Mouse (Mus musculus) spleen, adult 10 weeks (tissue): ENCODE measurements around the gene Dyrk1a. TPM values are rescaled to one million over a fixed set of nuclear protein-coding genes. Genes with fewer than 3 reads are reported as not detected.

ENCODE experiments used
- polyA plus RNA-seq: library from polyadenylated mRNA; stranded (reverse); fragments of 350-450 nt; fragmentation: Illumina TruSeq; extraction: RNeasy Lipid Tissue Mini Kit (QIAGEN cat#74804); gene quantifications from one replicate; pipeline ENCODE4 v1.2.3, GENCODE M21; 2015; ENCODE audit warnings: low replicate concordance; ENCODE audit not compliant: insufficient read depth

Dyrk1a gene
- 69.2 TPM for polyA plus RNA-seq

GRCm38 (mm10) chr16:94569229-94570176 is at the start of gene Dyrk1a:
Dyrk1a (plus strand) TSS chr16:94570010.

GRCm38 (mm10) chr16:94526344-94527151 is 43.3 kb upstream of the Dyrk1a start, which contains the start of gene Vps26c:
Vps26c (minus strand) TSS chr16:94526830.

Other genes starting within 250 kb of the Dyrk1a start
- gene Ripply3, start 241.6 kb upstream of the Dyrk1a start, polyA plus RNA-seq, result 3.0 TPM
- 55.5 TPM for gene Ttc3, start 199.4 kb upstream of the Dyrk1a start, polyA plus RNA-seq
- gene Pigp, start 198.2 kb upstream of the Dyrk1a start, polyA plus RNA-seq, result 97.2 TPM
- gene Vps26c, start 43.2 kb upstream of the Dyrk1a start, polyA plus RNA-seq, result 45.3 TPM